Mouse (Mus musculus) retina, embryonic 14.5 days (tissue): ENCODE data around the gene Olfr152.

Experiments used
- DNase-seq: peaks from one replicate; pipeline ENCODE4 v3.0.0-alpha.2; 2015; ENCODE audit warnings: low spot score

Olfr152 gene

GRCm38 (mm10) chr2:87779183-87779582 is at the start of gene Olfr152:
Gene Olfr152, plus strand, starts transcription at chr2:87779483.
- no peak for DNase-seq

DNA sequence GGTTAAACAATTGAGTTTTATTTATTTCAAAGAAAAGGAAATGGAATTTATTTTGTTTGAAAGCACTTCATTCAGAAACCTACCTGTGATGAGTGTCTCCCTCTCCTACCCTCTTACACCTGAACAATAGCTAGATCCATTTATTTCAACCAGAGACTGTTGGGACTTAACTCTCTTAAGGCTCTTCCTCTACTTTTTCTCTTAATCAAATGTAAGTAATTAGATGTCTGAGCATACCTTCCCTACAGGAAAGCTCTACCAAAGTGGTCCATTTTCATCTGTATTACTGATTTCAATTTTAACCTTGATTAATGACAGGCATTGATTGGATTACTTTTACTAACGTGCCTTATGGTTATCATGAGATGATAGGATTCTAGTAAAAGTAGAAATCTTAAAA is 39.4 kb upstream of the Olfr152 start, which contains the start of gene Olfr1138:
Olfr1138 (minus strand) TSS at position 101 of the 400 bp plus-strand sequence.
- DNase-seq, result no peak

DNA sequence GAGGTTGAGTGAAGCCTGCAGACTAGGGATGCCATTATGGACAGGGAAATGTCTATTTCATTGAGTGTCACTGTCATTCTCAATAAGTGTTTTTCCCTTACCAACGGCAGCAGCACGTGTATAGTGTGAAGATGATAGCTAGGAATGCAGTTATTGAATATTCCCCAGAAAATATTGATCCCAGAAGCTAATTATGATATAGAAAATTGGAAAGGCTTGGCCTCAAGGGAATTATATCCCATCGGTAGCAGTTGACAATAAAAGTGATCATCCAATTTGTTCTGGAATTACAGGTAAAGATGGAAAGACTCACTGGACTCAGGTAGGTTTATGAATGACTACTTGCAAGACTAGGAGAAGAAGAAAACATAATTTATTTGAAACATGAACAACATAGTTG is 35.8 kb upstream of the Olfr152 start, which contains the start of gene Olfr1140:
Olfr1140 (plus strand) TSS at position 301 of the 400 bp plus-strand sequence.
- no peak for DNase-seq

DNA sequence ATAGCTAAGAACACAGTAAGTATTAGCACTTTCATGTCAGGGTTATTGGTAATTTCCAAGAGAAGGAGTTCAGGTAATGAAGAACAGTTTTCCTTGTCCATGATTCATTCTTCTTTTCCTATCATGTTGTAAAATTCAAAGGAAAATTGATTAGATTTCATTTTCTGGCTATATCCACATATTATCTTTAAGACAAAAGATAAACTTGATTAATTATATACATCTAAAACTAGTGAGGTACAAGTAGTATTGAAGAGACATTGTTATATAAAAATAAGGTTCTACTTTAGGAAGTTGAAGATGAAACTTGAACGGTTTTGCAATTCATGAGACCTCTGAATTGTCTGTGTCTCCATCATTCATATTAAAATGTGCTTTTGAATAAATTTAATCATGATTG is 25.4 kb upstream of the Olfr152 start, which contains the start of gene Olfr1141:
Olfr1141 (minus strand) TSS at position 101 of the 400 bp plus-strand sequence.
- DNase-seq, result no peak

DNA sequence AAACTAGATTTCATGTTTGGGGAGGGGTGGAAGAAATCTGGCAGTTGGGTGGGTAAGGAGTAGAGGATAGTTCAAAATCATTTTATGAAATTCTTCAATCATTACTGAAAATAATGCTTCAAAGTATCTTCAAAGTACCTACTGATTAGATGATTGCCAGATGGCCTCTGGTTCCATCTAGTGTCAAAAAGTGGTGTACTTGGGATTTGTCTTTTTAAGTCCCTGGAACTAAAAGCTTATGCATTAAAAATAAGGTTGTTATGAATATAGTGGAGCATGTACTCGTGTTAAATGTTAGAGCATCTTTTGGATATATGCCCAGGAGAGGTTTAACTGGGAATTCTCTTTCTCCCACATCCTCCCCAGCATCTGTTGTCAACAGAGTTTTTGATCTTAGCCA is 3.1 kb upstream of the Olfr152 start:
- DNase-seq, result no peak

DNA sequence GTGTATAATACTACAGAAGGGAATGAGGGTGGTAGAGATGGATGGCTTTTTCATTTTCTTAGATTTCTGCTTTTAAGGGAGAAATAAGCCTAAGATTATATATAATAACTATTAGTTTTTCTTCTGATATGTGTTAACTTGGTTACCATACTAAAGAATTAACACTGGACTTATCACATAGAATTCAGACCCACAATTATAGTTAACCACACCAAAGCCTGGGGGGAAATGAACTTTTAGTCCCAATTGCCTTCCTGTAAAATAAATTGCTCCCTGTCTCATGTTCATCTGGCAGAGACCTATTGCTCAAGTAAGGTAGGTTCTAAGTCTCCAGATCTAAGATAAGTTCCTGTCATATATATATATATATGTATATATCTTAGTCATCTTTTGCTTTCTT is 21.0 kb downstream of the Olfr152 start, which contains the start of gene Olfr1143:
Olfr1143 (plus strand) TSS at position 301 of the 400 bp plus-strand sequence.
- DNase-seq, result no peak

GRCm38 (mm10) chr2:87809522-87809921 is 30.2 kb downstream of the Olfr152 start, which contains the start of gene Olfr1145:
Gene Olfr1145, plus strand, starts transcription at chr2:87809822.
- DNase-seq, result no peak

- DNase-seq, result no peak
Observed at GRCm38 (mm10) chr2:87830233-87830632, 51.0 kb downstream of the Olfr152 start, which contains the start of gene Olfr1148. Gene Olfr1148, plus strand, starts transcription at chr2:87830533.
